Mouse (Mus musculus): Measurements from ENCODE around the gene Mrps18a.

The Mrps18a gene

DNA sequence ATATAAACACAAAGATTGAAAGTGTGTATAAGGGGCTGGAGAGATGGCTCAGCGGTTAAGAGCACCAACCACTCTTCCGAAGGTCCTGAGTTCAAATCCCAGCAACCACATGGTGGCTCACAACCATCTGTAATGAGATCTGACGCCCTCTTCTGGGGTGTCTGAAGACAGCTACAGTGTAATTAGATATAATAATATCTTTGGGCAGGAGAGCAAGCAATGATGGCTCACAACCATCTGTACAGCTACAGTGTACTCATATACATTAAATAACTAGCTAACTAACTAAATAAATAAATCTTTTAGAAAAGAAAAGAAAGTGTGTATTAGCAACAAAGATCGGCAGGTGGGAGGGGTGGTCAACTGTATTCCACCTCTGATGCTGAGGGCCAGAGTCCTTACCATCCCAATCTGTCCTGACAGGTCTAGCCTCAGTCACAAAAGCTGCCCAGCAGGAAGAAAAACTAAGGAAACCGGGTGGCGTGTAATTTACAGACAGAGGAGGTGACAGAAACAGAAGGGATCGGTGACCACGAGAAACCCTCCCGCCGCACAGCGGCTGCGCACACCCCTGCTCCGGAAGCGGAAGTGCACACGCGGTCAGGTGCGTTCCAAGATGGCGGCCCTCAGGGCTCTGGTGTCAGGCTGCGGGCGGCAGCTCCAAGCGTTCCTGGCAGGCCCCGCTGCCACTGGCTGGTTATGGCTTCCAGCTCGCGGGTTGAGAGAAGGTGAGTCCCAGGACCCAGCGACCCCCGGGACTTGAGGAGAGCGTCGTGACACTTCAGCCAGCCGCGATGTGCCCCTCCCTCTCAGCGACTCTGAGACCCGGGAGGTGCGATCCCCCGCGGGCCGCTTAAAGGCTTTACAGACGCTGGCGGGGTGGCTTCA, at the start of gene Mrps18a:
Gene Mrps18a (plus strand): TSS at position 585 of the 888 bp plus-strand sequence.
- peak; percentile 84 for DNase-seq

DNA sequence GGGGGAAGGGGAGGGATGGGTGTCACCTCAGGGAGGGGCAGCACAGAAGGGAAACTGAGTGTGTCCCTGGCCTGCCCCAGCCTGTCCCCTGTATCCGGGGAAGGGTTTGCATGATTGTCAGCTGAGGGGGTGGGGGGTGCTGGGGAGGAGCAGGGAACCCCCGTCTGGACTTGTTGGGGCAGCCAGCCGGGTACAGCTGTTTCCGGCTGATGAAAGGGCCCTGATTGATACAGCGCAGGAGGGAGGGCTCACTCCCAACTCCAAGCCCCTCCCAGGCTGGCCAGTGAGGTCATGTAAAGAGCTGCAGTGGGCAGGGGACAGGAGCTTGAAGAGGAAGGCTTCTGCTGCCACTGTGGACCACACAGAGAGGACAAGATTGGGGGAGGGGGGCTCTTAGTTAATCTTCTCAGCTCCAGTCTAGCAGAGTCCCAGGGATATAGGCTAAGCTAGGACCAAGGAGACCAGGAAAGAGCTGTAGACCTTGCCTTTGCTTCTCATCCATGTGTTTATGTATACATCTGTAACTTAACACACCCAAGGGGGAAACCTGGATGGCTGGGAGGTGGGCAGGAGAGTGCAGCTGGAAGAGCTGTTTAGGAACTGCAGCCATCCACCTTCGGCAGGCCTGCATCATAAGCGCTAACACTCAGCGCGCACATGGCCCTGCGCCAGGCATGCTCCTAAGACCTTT, 47.4 kb upstream of the Mrps18a start:
- peak; percentile 42 for DNase-seq

DNA sequence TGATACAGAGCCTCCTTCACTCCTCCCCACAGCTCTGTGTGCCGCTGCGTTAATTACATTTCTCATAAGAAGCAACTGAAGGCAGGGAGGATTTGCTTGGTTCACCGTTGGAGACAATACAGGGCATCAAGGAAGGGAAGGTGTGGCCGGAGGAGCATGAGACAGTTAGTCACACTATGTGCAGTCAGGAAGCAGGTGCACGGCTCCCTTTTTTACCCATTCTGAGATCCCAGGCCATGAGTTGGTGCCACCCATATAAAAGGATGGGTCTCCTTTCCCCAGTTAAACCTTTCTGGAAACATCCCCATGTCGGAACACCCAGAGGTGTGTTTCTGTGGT, 46.8 kb upstream of the Mrps18a start:
- DNase-seq = no peak

DNA sequence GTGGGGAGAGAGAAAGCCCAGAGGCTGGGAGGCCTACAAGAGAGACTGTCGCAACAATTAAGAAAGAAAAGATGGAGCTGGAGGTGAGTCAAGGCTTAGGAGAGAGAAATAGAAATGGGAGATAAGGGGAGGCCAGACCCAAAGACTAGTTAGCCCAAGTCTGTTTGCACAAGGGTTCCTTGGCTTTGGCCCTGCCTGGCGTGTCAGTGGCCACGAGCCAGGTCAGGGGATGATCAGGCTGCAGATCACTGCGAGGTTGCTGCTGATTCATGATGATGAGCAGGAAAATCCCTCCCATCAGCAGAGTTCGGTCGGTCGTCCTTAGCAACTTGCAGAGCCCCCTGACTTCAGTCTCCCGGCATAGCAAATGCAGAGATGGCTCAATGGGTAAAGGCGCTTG, 40.7 kb upstream of the Mrps18a start:
- no peak for DNase-seq

DNA sequence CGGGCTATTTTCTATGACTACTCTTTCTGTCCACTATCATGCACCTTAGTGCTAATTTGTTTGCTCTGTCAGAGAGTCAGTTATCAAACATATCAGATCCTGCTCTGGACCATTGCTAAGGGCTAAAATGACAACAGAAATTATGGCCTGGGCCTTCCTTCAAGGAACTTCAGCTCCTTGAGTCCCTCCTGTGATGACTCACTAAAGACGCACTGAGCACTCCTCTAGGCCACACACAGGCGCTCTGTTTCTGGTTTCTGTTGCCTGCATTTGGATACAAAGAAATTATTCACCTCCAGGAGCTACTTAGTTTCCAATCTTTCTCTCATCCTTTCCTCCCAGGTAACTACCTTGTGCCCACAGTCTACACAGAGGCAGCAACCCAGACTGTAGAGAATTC, 39.3 kb upstream of the Mrps18a start:
- DNase-seq = no peak

DNA sequence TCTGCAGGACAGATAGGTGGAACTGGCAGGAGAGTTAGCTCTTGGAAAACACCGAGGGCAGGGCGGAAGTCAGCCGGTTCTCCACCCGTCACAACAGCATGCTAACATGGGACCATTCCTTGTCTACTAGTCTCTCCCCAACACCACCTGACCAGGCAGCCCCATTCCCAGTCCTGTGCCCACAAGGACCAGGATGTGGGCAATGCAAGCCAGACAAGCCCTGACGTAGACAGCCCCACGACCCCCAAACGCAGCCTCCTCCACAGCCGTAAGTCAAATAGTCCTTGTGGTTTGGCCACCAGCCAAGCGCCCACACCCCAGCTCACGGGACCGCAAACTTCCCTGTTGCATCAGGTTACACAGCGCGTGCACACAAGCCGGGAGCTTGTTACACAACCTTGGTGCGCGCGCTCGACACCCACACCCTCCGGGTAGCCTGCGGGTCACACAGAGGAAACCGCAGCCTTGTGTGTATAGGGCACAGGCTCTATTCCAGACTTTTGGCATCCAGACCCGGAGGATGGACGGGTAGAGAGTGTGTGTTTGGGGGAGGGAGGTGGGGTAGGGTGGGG, 37.0 kb upstream of the Mrps18a start:
- DNase-seq = peak; percentile 82

DNA sequence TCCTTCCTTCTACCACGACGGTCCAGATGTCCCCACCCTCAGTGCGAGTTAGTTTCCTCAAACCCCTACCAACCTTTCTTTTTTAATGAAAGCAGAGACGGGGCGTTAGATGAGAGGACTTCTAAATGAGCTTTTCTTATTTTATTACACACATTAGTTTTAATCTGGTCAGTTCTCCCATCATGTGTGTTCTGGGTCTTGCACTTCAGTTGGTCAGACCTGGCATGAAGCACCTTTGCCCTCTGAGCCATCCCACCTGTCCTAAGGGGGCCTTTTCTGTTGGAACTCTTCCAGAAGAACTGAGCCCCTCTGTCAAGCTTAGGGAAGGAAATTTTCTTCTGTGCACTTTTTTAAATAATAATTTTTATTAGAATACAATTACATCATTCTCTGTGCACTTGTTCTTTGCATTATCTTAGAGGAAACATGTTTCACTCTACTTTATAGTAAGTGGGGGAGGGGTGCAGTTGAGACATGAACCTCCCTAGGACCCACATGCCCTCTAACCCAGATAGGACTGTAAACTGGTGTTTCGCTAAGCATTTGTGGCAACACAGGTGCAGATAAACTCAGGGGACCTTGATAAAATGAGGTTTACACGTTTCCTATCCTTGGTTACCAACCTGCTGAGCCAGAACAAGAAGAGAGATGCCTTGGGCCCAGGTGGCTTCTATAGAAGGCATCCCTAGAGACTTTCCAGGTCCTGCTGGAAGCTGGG, 36.2 kb upstream of the Mrps18a start:
- no peak for DNase-seq

DNA sequence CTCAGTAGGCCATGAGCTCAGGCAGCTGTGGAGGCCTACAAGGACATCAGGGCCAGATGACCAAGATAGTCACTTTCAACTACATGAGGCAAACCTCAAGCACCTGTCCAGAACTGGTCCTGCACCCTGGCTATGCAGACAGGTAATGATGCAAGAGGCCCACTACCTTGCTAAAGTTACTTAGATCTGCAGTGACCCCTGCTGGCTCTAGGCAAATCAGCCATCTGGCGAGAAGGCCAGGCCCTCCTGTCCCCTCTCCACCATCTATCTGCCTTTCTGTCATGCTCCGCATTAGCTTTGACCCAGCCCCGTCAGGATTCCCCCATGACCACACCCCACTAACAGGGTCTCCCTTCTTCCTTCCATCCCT, 35.7 kb upstream of the Mrps18a start:
- peak; percentile 53 for DNase-seq

DNA sequence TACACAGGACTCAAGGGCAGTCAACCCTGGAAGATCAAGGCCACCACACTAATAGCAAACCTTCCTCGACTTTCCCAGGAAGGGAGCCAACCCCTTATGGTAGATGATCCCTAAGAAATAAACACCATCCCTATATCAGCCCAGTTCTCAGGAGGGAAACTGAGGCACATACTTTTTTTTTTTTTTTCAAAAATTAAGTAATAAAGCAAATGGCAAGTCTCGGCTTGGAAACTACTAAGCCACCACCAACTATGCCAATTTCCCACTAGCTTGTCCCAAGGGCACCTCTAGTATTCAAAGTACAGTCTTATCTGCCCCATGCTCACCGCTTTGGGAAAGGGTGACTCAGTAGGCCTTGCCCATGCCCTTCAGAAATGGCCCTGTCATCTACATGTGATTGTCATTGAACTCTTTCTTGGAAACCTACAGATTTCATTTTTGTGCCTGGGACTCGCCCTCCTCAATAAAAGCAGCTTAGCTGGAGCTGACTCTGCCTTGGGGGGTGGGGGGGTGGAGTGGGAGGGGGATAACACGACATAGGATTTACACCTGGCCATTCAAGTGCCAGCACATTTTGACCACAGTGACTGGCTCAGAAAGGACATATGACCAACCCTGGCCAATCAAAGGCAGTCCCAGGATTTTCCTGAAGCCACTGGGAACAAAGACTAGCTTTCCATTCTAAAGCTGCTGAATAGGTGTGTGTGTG, 35.1 kb upstream of the Mrps18a start:
- DNase-seq = no peak

DNA sequence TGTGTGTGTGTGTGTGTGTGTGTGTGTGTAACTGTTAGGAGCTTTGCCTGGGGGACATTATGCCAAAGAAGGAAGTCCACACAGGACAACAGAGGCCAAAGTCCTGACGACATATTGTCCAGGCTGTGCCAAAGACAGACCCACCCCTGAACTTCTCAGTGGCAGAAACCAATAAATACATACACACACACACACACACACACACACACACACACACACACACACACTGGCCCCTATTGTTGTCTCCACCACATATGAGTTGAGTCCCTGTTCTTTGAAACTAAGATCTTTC, 34.6 kb upstream of the Mrps18a start:
- no peak for DNase-seq

DNA sequence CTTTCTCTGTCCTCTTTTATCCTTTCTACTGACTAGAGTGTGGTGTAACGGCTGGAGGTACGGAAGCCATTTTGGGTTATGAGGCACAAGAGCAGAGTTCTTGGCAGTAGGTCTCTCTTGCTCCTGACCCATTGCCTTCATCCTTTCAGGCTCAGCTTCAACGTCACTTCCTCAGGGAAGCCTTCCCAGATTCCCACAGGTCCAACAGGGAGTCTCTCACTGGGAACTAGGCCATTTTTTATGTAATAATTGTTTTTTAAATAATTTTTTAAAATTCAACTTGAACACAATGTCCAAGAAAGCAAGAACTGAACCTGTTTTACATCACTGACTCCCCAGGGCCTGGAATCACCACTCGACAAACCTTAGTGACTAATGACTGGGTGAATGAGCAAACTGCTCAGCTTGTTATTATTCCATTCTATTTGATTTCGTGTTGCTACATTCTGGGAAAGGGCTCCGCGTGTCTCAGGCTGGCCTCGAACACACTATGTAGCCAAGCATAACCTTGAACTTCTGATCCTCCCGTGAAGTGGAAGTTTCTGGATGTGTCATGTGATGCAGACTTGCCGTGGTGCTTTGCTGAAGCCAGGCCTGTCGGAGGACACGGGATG, 32.8 kb upstream of the Mrps18a start:
- DNase-seq = no peak

DNA sequence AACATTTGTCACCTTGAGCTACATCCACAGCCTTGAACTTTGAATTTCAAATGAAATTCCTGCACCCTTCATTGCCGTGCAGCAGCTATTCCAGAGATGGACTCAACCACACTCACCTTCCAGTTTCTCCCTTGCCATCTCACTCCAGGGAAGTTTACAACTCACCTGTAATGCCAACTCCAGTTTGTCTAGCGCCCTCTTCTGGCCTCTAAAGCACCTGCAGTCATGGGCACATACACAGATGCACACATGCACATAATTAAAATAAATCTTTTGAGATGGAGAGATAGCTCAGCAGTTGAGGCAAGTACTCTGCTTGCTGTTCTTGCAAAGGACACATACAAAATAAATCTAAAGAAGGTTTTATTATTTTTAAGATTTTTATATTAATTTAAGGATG, 31.7 kb upstream of the Mrps18a start:
- DNase-seq = no peak

DNA sequence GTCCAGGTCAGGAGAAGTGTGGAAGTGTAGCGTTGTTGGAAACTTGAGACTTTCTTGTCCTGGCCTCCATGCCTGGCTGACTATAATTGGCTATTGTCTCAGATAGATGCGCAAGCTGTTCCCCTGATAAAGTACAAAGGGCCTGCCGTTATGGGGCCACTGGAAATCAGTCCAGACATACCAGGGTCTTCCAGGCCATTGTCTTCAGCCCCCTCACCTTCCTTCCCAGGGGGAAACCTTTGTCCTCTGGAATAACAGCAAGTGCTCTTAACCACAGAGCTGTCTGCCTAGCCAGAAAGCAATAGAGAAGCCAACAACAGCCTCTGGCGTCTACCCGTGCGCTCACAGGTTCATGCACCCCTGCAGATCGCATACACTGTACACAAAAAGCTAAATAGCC, 30.4 kb upstream of the Mrps18a start:
- DNase-seq = no peak

DNA sequence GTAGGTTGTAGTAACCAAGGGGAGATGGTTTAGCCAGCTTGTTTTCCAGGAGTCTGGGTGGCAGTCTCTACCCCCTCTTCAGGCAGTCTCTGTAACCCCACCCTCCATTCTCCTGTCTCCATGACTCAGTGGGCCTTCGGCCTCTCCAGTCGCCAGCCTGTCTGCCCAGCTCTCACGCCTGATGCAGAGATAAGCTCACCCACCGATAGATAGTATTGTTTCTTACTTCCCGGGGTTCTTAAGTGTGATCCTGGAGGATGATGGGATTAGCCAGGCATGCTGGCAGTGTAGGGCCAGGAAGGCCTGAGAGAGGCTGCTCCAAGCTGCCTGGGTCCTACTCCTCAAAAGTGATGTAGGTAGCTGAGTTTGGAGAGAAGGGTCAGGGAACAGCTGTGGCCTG, 29.7 kb upstream of the Mrps18a start:
- DNase-seq = no peak

DNA sequence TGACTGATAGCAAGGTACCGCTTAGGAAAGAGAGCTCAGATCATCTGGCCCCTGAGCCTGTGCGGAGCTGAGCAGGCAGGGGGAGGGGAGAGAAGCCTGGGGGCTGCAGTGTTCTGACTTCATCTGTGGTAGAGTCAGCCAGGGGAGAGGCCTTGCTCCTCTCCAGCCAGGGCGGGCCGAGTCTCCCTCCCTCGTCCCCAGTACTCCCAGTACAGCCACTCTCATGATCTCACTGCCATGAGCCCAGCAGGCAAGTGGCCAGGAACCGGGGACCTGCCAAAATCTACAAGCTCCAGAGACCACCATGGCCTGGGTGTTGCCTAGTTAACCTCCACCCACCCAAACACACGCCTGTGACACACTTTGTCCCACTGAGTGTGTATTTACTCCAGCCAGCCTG, 29.1 kb upstream of the Mrps18a start:
- no peak for DNase-seq

DNA sequence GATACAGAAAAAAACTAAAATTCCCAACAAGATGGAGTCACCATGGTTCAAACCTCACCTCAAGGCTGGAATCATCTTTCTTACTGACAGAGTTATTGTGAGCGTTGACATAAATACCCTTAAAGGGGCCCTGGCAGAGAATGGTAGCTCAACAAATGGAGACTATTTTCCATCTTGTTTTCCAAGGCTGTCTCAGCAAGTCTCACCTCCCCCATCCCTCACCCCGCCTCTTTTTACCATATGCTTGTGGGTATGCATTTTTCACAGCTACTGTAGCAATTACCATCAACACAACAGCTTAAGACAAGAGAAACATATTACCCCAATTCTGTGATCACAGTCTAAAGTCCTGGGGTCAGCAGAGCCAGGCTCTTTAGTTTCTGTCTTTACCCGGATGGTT, 27.4 kb upstream of the Mrps18a start:
- no peak for DNase-seq

DNA sequence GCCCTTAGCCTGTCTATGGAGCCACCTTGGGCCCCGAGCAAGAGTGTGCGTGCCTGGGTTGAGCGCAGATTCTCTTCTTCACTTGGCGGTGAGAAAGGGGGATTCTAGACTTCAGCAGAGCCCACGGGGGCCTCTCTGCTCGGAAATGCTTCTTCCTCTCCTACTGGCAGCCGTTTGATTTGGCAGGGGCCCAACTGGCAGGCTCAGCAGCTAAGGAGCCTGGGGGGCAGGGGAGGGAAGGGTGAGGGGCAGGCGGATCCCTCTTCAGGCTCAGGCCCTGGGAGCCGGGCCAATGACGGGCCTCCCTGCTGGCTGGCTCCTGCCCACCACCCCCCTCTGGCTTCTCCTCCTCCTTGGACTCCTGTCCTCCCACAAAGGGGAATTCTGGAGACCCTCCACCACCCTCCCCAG, 26.7 kb upstream of the Mrps18a start:
- DNase-seq = peak; percentile 79

DNA sequence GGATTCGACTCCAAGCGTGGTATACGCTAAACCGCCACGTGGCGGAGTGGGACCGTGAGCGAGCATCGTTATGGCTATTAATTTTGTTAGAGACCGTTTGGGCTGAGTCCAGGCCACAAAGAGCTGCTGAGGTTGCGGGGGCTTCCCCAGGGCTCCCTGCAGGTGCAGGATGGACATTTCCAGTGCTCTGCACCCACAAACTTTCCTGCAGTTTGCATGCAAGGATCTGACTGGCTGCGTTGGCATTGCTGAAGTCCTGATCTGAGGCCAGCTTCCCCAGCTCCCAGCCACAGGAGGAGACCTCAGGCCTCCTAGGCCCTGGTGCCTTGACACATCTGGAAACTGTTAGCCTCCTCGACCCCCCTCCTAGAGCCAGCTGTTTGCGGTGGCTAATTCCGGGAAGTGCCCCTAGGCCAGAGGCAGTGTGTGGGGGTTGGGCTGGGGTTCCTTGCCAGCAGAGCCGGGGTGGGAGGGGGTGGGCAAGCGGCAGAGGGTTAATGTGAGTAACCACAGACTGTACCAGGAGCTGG, 24.4 kb upstream of the Mrps18a start:
- DNase-seq = peak; percentile 31

DNA sequence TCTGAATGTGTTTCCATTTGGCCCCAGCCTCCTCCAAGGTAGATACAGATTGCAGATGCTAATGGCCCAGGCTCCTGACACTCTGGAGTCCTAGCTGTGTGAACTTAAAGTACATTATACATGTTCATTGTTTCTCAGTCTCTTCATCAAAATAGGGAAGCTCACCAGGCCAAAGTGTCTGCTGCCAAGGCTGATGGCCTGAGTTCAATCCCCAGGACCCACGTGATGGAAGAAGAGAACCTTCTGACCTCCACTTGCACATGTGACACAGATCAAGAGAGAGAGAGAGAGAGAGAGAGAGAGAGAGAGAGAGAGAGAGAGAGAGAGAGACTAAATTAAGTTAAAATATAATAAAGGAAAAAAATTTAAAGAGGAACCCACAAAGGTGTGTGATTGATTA, 19.4 kb upstream of the Mrps18a start:
- DNase-seq = no peak

DNA sequence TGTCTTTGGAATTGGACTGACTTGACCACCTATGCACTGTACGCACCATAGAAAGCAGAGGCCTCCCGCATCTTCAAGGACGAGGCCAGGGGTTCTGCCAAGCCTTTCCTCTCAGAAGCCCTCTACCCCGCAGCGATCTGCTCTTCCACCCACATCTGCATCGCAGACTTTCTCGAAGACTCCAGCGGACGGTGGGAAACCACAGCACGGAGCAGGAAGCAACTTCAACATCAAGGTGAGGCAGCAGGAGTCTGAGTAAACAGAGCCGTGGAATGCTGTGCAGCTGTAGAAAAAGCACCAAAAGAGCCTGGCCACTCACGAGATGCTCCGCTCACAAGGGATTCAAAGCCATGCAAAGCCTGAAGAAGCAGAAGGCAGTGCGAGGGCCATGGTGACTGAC, 18.9 kb upstream of the Mrps18a start:
- no peak for DNase-seq

DNA sequence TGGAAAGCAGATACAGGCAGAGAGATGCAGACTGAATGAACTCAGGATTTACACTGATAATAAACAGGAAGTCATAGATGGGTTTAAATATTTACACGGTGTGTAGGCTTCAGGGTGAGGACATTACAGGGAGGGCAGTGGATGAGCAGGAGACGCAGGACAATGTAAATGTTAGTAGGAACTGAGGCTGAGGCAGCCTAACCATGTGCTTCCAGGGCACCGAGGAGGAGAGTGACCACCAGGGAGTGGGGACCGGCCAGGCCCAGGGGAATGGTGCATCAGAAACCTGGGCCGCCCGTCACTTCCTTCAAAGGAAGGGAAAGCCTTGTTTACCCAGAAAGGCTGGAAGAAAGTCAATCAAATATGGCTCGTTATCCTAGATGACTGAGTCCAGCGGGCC, 12.3 kb upstream of the Mrps18a start:
- DNase-seq = no peak

DNA sequence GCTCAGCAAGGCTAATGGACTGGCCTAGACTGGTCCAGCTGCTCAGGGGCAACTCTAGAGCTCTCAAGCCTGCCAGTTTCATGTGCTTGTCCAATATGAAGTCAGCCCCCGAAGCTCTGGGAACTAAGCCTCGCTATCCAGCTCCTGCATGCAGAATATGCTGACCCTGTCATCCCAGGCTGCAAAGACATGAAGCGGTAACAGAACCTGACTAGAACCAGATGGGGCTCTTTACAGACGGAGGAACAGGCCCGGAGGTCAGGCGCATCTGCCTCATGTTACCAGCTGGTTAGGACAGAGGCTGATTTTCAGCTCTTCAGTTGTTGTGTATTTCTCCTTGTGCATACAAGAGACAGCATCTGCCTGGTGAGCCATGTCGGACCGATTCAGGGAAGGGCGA, 8.9 kb upstream of the Mrps18a start:
- no peak for DNase-seq
